Mouse (Mus musculus) left cerebral cortex, postnatal 10 days (tissue): ENCODE results near the gene Olfr744. TPM values are rescaled to one million over a fixed set of nuclear protein-coding genes. Genes with fewer than 3 reads are reported as not detected.
"Not testable (repeated sequence)": the region's sequence is repeated elsewhere in the genome, so short reads cannot be mapped to it uniquely, and the experiment has no call there.

ENCODE experiments used
- DNase-seq, 2 experiments: peaks; one replicate each; pipeline ENCODE4 v3.0.0; 2021 to 2022; ENCODE audit warnings: low spot score in 2 of 2, mixed read lengths in 1 of 2; ENCODE audit errors: extremely low spot score in 1 of 2
- intact Hi-C: fragments of 180-260 bp; cut with DNase I; formaldehyde crosslinking; loops from one replicate; pipeline ENCODE4 v1.15.1; 2025
- total RNA-seq, 2 experiments: library from RNA; stranded (reverse); gene quantifications; 2 replicates each; pipeline ENCODE4 v1.2.3; 2021

The Olfr744 gene
- total RNA-seq = not detected

- no peak for DNase-seq
- intact Hi-C loops = no loop called here
These were observed at the start of gene Olfr744 for GRCm38 (mm10) chr14:50614579-50614978. Gene Olfr744, plus strand, starts transcription at chr14:50614879.

- intact Hi-C loops, DNase-seq: not testable (repeated sequence)
These were observed 41.6 kb upstream of the Olfr744 start for GRCm38 (mm10) chr14:50573056-50573455.

- intact Hi-C loops = no loop called here
- no peak for DNase-seq
These were observed 24.4 kb downstream of the Olfr744 start, which contains the start of gene Olfr745 for GRCm38 (mm10) chr14:50639088-50639487. Gene Olfr745, plus strand, starts transcription at chr14:50639388.

GRCm38 (mm10) chr14:50646783-50647182 is 32.1 kb downstream of the Olfr744 start, which contains the start of gene Olfr746:
Gene Olfr746, plus strand, starts transcription at chr14:50647083.
- intact Hi-C loops = no loop called here
- no peak for DNase-seq

Other genes starting within 250 kb of the Olfr744 start
- not detected for gene Olfr736, start 233.7 kb upstream of the Olfr744 start, total RNA-seq
- gene Olfr738, start 207.3 kb upstream of the Olfr744 start, total RNA-seq = not detected
- not detected for gene Olfr739, start 196.3 kb upstream of the Olfr744 start, total RNA-seq
- not detected for gene Olfr740, start 169.3 kb upstream of the Olfr744 start, total RNA-seq
- not detected for gene Olfr741, start 142.1 kb upstream of the Olfr744 start, total RNA-seq
- gene Olfr742, start 111.3 kb upstream of the Olfr744 start, total RNA-seq = not detected
- gene Olfr743, start 93.0 kb upstream of the Olfr744 start, total RNA-seq = not detected
- gene Olfr745, start 24.5 kb downstream of the Olfr744 start, total RNA-seq = not detected
- gene Olfr746, start 32.2 kb downstream of the Olfr744 start, total RNA-seq = not detected
- not detected for gene Olfr747, start 78.3 kb downstream of the Olfr744 start, total RNA-seq
- gene Olfr748, start 92.5 kb downstream of the Olfr744 start, total RNA-seq = not detected
- not detected for gene Olfr749, start 130.2 kb downstream of the Olfr744 start, total RNA-seq
- gene Ttc5, start 170.6 kb downstream of the Olfr744 start, total RNA-seq = 10 to 100 TPM; 67.9 to 70.9 TPM
- gene Ccnb1ip1, start 192.9 kb downstream of the Olfr744 start, total RNA-seq = not detected
- gene Parp2, start 193.0 kb downstream of the Olfr744 start, total RNA-seq = 10 to 100 TPM; 26.1 to 29.0 TPM